Mouse (Mus musculus) liver, postnatal 0 days (tissue): ENCODE data around the gene Mpp2. TPM values are rescaled to one million over a fixed set of nuclear protein-coding genes. Genes with fewer than 3 reads are reported as not detected.

ENCODE experiments used
- ATAC-seq: fragments of 200-750 bp; cut with Nextera tagmentation; 2 replicates; pipeline ENCODE4 v1.8.0; 2017; ENCODE audit warnings: mild to moderate bottlenecking, moderate library complexity
- DNase-seq: peaks from one replicate; pipeline ENCODE4 v3.0.0-alpha.2; 2016
- H3K27ac ChIP-seq: fragments of 300-500 bp; sonication (generic); 2 replicates; pipeline ENCODE4 v1.5.1; 2014; ENCODE audit warnings: antibody characterized with exemption, moderate library complexity, mild to moderate bottlenecking, low read depth
- H3K27me3 ChIP-seq: fragments of 300-500 bp; sonication (generic); 2 replicates; pipeline ENCODE4 v1.6.1; 2014; ENCODE audit warnings: low read length, control low read depth, mixed read lengths; ENCODE audit not compliant: insufficient read depth
- H3K36me3 ChIP-seq: fragments of 300-500 bp; sonication (generic); replicated peaks from 2 replicates; pipeline ENCODE4 v1.6.1; 2014; ENCODE audit warnings: mild to moderate bottlenecking, control low read depth, low read length, moderate library complexity, mixed read lengths; ENCODE audit not compliant: insufficient read depth
- H3K4me1 ChIP-seq: fragments of 300-500 bp; sonication (generic); 2 replicates; pipeline ENCODE4 v1.6.1; 2014; ENCODE audit warnings: antibody characterized with exemption, mild to moderate bottlenecking, control low read depth; ENCODE audit not compliant: insufficient read depth
- H3K4me2 ChIP-seq: fragments of 300-500 bp; sonication (generic); 2 replicates; pipeline ENCODE4 v1.6.1; 2014; ENCODE audit warnings: low read depth, mild to moderate bottlenecking, low read length, moderate library complexity, mixed read lengths
- H3K4me3 ChIP-seq: fragments of 300-500 bp; sonication (generic); 2 replicates; pipeline ENCODE4 v1.5.1; 2014; ENCODE audit warnings: low read depth, low read length
- H3K9ac ChIP-seq: fragments of 300-500 bp; sonication (generic); replicated peaks from 2 replicates; pipeline ENCODE4 v1.6.1; 2014; ENCODE audit warnings: mild to moderate bottlenecking, moderate library complexity
- H3K9me3 ChIP-seq: fragments of 300-500 bp; sonication (generic); 2 replicates; pipeline ENCODE4 v1.6.1; 2016; ENCODE audit warnings: mild to moderate bottlenecking, control low read depth, low read length, mixed read lengths
- CTCF ChIP-seq: sonication (generic); IDR thresholded peaks from 2 replicates; pipeline ENCODE4 v1.5.1; 2016; ENCODE audit warnings: antibody characterized with exemption, low read depth
- EP300 ChIP-seq: IDR thresholded peaks from 2 replicates; pipeline ENCODE4 v1.6.1; 2016; ENCODE audit warnings: antibody characterized with exemption, low read depth, mild to moderate bottlenecking
- WGBS: fragments of 180-500 bp; shearing (Covaris S2); extraction: QIAGEN DNeasy Blood & Tissue Kit; methylation state at CpG from one replicate; pipeline ENCODE4 v1.1.7; 2014; ENCODE audit not compliant: insufficient replicate concordance; 5-methylcytosine and 5-hydroxymethylcytosine counted together
- polyA plus RNA-seq: library from polyadenylated mRNA; unstranded; fragments of >200 nt; fragmentation: Nextera tagmentation; extraction: Ambion mirVana; gene quantifications from 2 replicates; pipeline ENCODE4 v1.2.1, GENCODE M21; 2015

Gene Mpp2
- polyA plus RNA-seq, 1 experiment from 2014 or later: 4.4 TPM

GRCm38 (mm10) chr11:102028087-102028816 is 60.1 kb downstream of the Mpp2 start, which contains the start of gene Mpp3:
TSS of gene Mpp3 (minus strand) at chr11:102028461.
- H3K4me3 ChIP-seq: no peak within 1 kb of the TSS
- WGBS: 66% methylated on average over 6 of the region's 6 CpGs
- peaks cover 24% of the 10 kb centered on the region for H3K27me3 ChIP-seq
- H3K36me3 ChIP-seq: no peaks in the 10 kb centered on the region; the same call in 1 of the 2 replicates
- H3K9ac ChIP-seq: no peak within 1 kb of the TSS
- ATAC-seq: no peak
- no peaks in the 10 kb centered on the region for H3K9me3 ChIP-seq
- 0 out of 2 replicates have a peak, but pooled peaks cover 5% of the 10 kb centered on the region for H3K4me1 ChIP-seq
- no peak within 1 kb of the TSS for H3K27ac ChIP-seq
- TF ChIP-seq CTCF: no peak
- TF ChIP-seq EP300: no peak
- no peak for DNase-seq
- H3K4me2 ChIP-seq: peak within 1 kb of the TSS; percentile 73

DNA sequence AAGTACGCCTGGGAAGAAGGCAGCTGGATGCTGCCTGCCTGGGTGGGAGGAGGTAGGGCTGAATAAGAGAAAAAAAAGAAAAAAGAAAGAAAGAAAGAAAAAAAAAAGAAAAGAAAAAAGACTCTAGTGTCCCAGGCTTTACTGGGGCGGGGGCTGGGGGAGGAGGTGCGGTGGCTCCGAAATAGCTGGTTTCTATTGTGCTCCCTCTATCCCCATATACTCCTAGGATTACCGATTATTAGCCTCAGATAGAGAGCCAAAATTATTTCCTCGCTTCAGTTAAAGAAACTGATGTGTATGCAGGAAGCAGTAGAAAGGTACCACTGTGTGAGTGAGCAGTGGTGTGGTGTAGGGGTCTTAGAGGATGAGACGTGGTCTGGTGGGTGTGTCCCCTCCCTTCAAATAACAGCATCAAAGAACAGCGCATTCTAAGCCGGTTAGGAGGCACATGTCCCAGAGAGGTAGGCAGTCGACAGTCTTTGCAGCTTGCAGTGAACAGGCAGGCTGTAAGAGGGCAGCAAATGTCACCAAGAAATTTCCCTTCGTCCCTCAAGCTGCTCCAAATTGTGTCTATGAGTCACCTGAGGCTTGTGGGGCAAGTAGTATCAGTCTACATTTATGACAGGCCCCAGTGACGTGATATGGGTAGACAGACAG is 60.8 kb downstream of the Mpp2 start:
- TF ChIP-seq EP300 (no peak), CTCF (no peak)
- ATAC-seq (no peak), DNase-seq (no peak)
- Histone ChIP-seq H3K9me3 (no peaks in the 10 kb centered on the region), H3K27ac (no peak overlapping the region), H3K27me3 (peaks cover 24% of the 10 kb centered on the region), H3K4me2 (peak overlapping the region; percentile 73), H3K36me3 (no peaks in the 10 kb centered on the region; the same call in 1 of the 2 replicates), H3K9ac (no peak overlapping the region), H3K4me1 (0 out of 2 replicates have a peak, but pooled peaks cover 5% of the 10 kb centered on the region), H3K4me3 (peak overlapping the region; percentile 45; the same call in 1 of the 2 replicates)
- 13% methylated on average over 12 of the region's 12 CpGs for WGBS

GRCm38 (mm10) chr11:102026694-102027360 is 61.5 kb downstream of the Mpp2 start:
- no peaks in the 10 kb centered on the region; the same call in 1 of the 2 replicates for H3K36me3 ChIP-seq
- H3K4me2 ChIP-seq: peak overlapping the region; percentile 73
- no peaks in the 10 kb centered on the region for H3K9me3 ChIP-seq
- peak overlapping the region; percentile 45 for H3K4me3 ChIP-seq
- ATAC-seq (peak; percentile 83), DNase-seq (peak; percentile 72)
- TF ChIP-seq EP300 (no peak), CTCF (no peak)
- peaks cover 24% of the 10 kb centered on the region for H3K27me3 ChIP-seq
- WGBS: under 1% methylated on average over 24 of the region's 73 CpGs
- H3K4me1 ChIP-seq: 0 out of 2 replicates have a peak, but pooled peaks cover 5% of the 10 kb centered on the region
- H3K27ac ChIP-seq: no peak overlapping the region; the same call in 1 of the 2 replicates
- peak overlapping the region; percentile 50 for H3K9ac ChIP-seq

- Histone ChIP-seq H3K4me2 (peak overlapping the region; percentile 73), H3K4me1 (0 out of 2 replicates have a peak, but pooled peaks cover 5% of the 10 kb centered on the region), H3K36me3 (no peaks in the 10 kb centered on the region; the same call in 1 of the 2 replicates), H3K9me3 (no peaks in the 10 kb centered on the region), H3K27me3 (peaks cover 24% of the 10 kb centered on the region), H3K27ac (no peak overlapping the region), H3K9ac (peak overlapping the region; percentile 50), H3K4me3 (peak overlapping the region; percentile 45)
- no peak for TF ChIP-seq EP300
- WGBS: 8% methylated on average over 23 of the region's 23 CpGs
- DNase-seq (no peak), ATAC-seq (no peak)
Measured at GRCm38 (mm10) chr11:102025991-102026660, 62.2 kb downstream of the Mpp2 start.

GRCm38 (mm10) chr11:102025354-102025753 is 63.0 kb downstream of the Mpp2 start:
- no peak for ATAC-seq
- Histone ChIP-seq H3K27ac (no peak overlapping the region), H3K9ac (no peak overlapping the region), H3K4me2 (no peak overlapping the region), H3K4me1 (0 out of 2 replicates have a peak, but pooled peaks cover 5% of the 10 kb centered on the region), H3K27me3 (peaks cover 24% of the 10 kb centered on the region), H3K9me3 (no peaks in the 10 kb centered on the region), H3K36me3 (no peaks in the 10 kb centered on the region; the same call in 1 of the 2 replicates), H3K4me3 (no peak overlapping the region)
- TF ChIP-seq CTCF (no peak), EP300 (no peak)
- DNase-seq: no peak
- 62% methylated on average over 7 of the region's 7 CpGs for WGBS
